Mouse (Mus musculus) CH12.LX (cell line): Measurements from ENCODE around the gene Prmt1. TPM values are rescaled to one million over a fixed set of nuclear protein-coding genes. Genes with fewer than 3 reads are reported as not detected.
"Not testable (repeated sequence)": the region's sequence is repeated elsewhere in the genome, so short reads cannot be mapped to it uniquely, and the experiment has no call there.

Source experiments
- DNase-seq: peaks from one replicate; pipeline ENCODE4 v3.0.0-alpha.2; 2013; ENCODE audit errors: extremely low read depth
- H3K27ac ChIP-seq: 2 replicates; pipeline ENCODE4 v1.5.1; 2012; ENCODE audit warnings: low read depth, mild to moderate bottlenecking, control low read depth, moderate library complexity; ENCODE audit not compliant: insufficient read depth
- H3K27me3 ChIP-seq: replicated peaks from 2 replicates; pipeline ENCODE3; 2012; ENCODE audit warnings: inconsistent platforms
- H3K36me3 ChIP-seq, 2 experiments: replicated peaks in 1 of 2; 2 replicates each; pipeline versions ENCODE3 to v1.6.1; 2012; ENCODE audit warnings: inconsistent platforms in 1 of 2, low read length in 1 of 2, mild to moderate bottlenecking in 1 of 2, mixed read lengths in 1 of 2, moderate library complexity in 1 of 2; ENCODE audit not compliant: control insufficient read depth in 1 of 2, insufficient read depth in 1 of 2
- H3K4me1 ChIP-seq, 2 experiments: 2 replicates each; pipeline ENCODE4 v1.6.1; 2012; ENCODE audit warnings: inconsistent platforms in 1 of 2, moderate library complexity in 1 of 2; ENCODE audit not compliant: insufficient read depth in 2 of 2, control insufficient read depth in 1 of 2
- H3K4me2 ChIP-seq: 2 replicates; pipeline ENCODE4 v1.6.1; 2012; ENCODE audit warnings: low read depth, mild to moderate bottlenecking, control low read depth; ENCODE audit not compliant: poor library complexity, insufficient read depth, severe bottlenecking
- H3K4me3 ChIP-seq, 3 experiments: fragments of 150-350 bp in 1 of 3; sonication (generic) in 1 of 3; replicated peaks in 1 of 3; 2 replicates each; pipeline versions ENCODE3 to v1.5.1; 2011 to 2012; ENCODE audit warnings: low read depth in 2 of 3, low read length in 2 of 3, mild to moderate bottlenecking in 2 of 3, moderate library complexity in 2 of 3, control low read depth in 1 of 3, improper control_type of control experiment in 1 of 3, inconsistent platforms in 1 of 3, mixed read lengths in 1 of 3; ENCODE audit not compliant: poor library complexity in 1 of 3
- H3K79me2 ChIP-seq: replicated peaks from 2 replicates; pipeline ENCODE4 v1.6.1; 2012; ENCODE audit warnings: mild to moderate bottlenecking, moderate library complexity; ENCODE audit not compliant: control insufficient read depth, poor library complexity, insufficient read depth, severe bottlenecking; ENCODE audit errors: extremely low read depth
- H3K9ac ChIP-seq: 2 replicates; pipeline ENCODE4 v1.6.1; 2012; ENCODE audit warnings: low read depth, mild to moderate bottlenecking, control low read depth, moderate library complexity; ENCODE audit not compliant: insufficient read depth
- H3K9me3 ChIP-seq: replicated peaks from 2 replicates; pipeline ENCODE3; 2012; ENCODE audit warnings: low read length, inconsistent platforms, mixed read lengths
- CHD1 ChIP-seq: IDR thresholded peaks from 2 replicates; pipeline ENCODE4 v1.6.1; 2012; ENCODE audit warnings: low read depth, low read length, improper control_type of control experiment, inconsistent platforms
- CTCF ChIP-seq, 2 experiments: IDR thresholded peaks in 1 of 2; conservative IDR thresholded peaks in 1 of 2; 2 replicates each; pipeline ENCODE4 v1.5.1; 2011 to 2012; ENCODE audit warnings: low read depth in 2 of 2, low read length in 2 of 2, improper control_type of control experiment in 1 of 2, inconsistent platforms in 1 of 2, mild to moderate bottlenecking in 1 of 2, moderate library complexity in 1 of 2
- ELF1 ChIP-seq: IDR thresholded peaks from 2 replicates; pipeline ENCODE4 v1.6.1; 2014; ENCODE audit warnings: low read depth, mild to moderate bottlenecking, inconsistent platforms, low read length, improper control_type of control experiment
- EP300 ChIP-seq: IDR thresholded peaks from 2 replicates; pipeline ENCODE4 v1.6.1; 2011; ENCODE audit warnings: low read length, improper control_type of control experiment
- KAT2A ChIP-seq: IDR thresholded peaks from 2 replicates; pipeline ENCODE4 v1.6.1; 2012; ENCODE audit warnings: low read length, improper control_type of control experiment, inconsistent platforms; ENCODE audit not compliant: insufficient replicate concordance
- NELFE ChIP-seq: IDR thresholded peaks from 2 replicates; pipeline ENCODE4 v1.6.1; 2011; ENCODE audit warnings: low read depth, low read length, improper control_type of control experiment
- NRF1 ChIP-seq: IDR thresholded peaks from 2 replicates; pipeline ENCODE4 v1.6.1; 2014; ENCODE audit warnings: low read depth, mild to moderate bottlenecking, inconsistent platforms, low read length, improper control_type of control experiment, moderate library complexity
- RAD21 ChIP-seq: IDR thresholded peaks from 2 replicates; pipeline ENCODE4 v1.6.1; 2011; ENCODE audit warnings: low read depth, mild to moderate bottlenecking, low read length, improper control_type of control experiment, moderate library complexity
- ZC3H11A ChIP-seq: IDR thresholded peaks from 2 replicates; pipeline ENCODE4 v1.6.1; 2012; ENCODE audit warnings: low read depth, mild to moderate bottlenecking, inconsistent platforms, low read length, improper control_type of control experiment
- dilution Hi-C: fragments of 300-500 bp; cut with MboI; formaldehyde crosslinking; loops from 2 replicates; pipeline ENCODE4 v1.14.3; 2020; ENCODE audit warnings: low sequenced_read_pairs; ENCODE audit not compliant: extremely low pct_unique_long_range_greater_than_20kb, extremely low pct_ligation_motif_present
- in situ Hi-C: fragments of 300-500 bp; cut with MboI; formaldehyde crosslinking; loops from 3 replicates; pipeline ENCODE4 v1.14.3; 2019; ENCODE audit warnings: low sequenced_read_pairs, low pct_ligation_motif_present, low pct_unique_long_range_greater_than_20kb, mixed read lengths
- polyA plus RNA-seq: library from polyadenylated mRNA; unstranded; fragments of >175 nt; gene quantifications from 2 replicates; pipeline ENCODE4 v1.2.1, GENCODE M21; 2012; ENCODE audit warnings: low read depth; ENCODE audit not compliant: insufficient read length
- total RNA-seq, 2 experiments: library from RNA; depleted of rRNA; stranded (reverse); fragments of 300-350 nt in 1 of 2; fragments of >200 nt in 1 of 2; gene quantifications; 2 replicates each; pipeline ENCODE4 v1.2.3; 2012 to 2014

Gene Prmt1
- total and polyA plus RNA-seq, 3 experiments, result 231 to 642 (median 340) TPM

- no peak overlapping the region for H3K27ac ChIP-seq
- DNase-seq, result no peak
- in situ Hi-C loops, result no loop called here
- H3K36me3 ChIP-seq, result peaks cover 17 to 61% of the 10 kb centered on the region in 2 experiments
- no peaks in the 10 kb centered on the region; a peak in 1 of 4 replicates for H3K4me1 ChIP-seq
- no peak; the same call in 1 of the 2 replicates for TF ChIP-seq RAD21
- TF ChIP-seq KAT2A, result no peak
- TF ChIP-seq CTCF (conservative IDR thresholded peaks at IDR 0.05 in 1 of 2, IDR thresholded peaks at IDR 0.05 in 1 of 2; ENCODE audit: low read depth in 2 of 2, low read length in 2 of 2), result peak in 1 of 2 experiments; percentile 25; a peak in 1 of 4 replicates
- no peak overlapping the region for H3K4me3 ChIP-seq
- H3K4me2 ChIP-seq, result no peak overlapping the region
- no peaks in the 10 kb centered on the region for H3K27me3 ChIP-seq
- no peaks in the 10 kb centered on the region for H3K79me2 ChIP-seq
- dilution Hi-C loops, result no loop called here
- no peaks in the 10 kb centered on the region for H3K9me3 ChIP-seq
- no peak overlapping the region for H3K9ac ChIP-seq
These were observed 38.2 kb upstream of the Prmt1 start for GRCm38 (mm10) chr7:45024281-45025248.

DNA sequence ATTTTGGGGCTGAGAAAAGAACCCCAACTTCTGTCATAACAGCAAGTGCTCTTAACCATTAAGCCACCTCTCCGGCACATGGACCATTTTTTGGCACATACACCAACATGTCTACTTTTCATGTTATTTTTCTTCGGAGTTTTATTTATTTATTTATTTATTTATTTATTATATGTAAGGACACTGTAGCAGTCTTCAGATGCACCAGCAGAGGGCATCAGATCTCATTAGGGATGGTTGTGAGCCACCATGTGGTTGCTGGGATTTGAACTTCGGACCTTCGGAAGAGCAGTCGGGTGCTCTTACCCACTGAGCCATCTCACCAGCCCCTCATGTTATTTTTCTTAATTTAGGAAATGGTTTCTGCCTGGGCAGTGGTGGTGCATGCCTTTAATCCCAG is 37.3 kb upstream of the Prmt1 start:
- peaks cover 10 to 52% of the 10 kb centered on the region in 2 experiments for H3K36me3 ChIP-seq
- H3K4me3 ChIP-seq, H3K79me2 ChIP-seq, H3K9me3 ChIP-seq, DNase-seq, H3K27ac ChIP-seq, H3K27me3 ChIP-seq, dilution Hi-C loops, H3K4me2 ChIP-seq, H3K9ac ChIP-seq, H3K4me1 ChIP-seq, in situ Hi-C loops: not testable (repeated sequence)

- H3K27ac ChIP-seq, result no peak overlapping the region
- H3K9me3 ChIP-seq, result no peaks in the 10 kb centered on the region
- H3K4me1 ChIP-seq, result peaks cover 0 to 13% of the 10 kb centered on the region in 2 experiments; a peak in 2 of 4 replicates
- H3K27me3 ChIP-seq, result no peaks in the 10 kb centered on the region
- no peak overlapping the region for H3K9ac ChIP-seq
- H3K79me2 ChIP-seq, result peaks cover 6% of the 10 kb centered on the region
- no peak overlapping the region for H3K4me2 ChIP-seq
- TF ChIP-seq EP300, result no peak
- TF ChIP-seq CHD1, result no peak
- no peak for TF ChIP-seq ELF1
- TF ChIP-seq ZC3H11A, result no peak
- no peak for TF ChIP-seq NRF1
- no peak for TF ChIP-seq NELFE
- no peak for DNase-seq
- H3K4me3 ChIP-seq, result no peak overlapping the region
- dilution Hi-C loops (no loop called here), in situ Hi-C loops (no loop called here)
- H3K36me3 ChIP-seq, result peaks cover 0 to 22% of the 10 kb centered on the region in 2 experiments
These were observed 33.9 kb upstream of the Prmt1 start for GRCm38 (mm10) chr7:45020225-45020624.
